Mouse (Mus musculus) lung, embryonic 15.5 days (tissue): ENCODE results near the gene Krt222. TPM values are rescaled to one million over a fixed set of nuclear protein-coding genes. Genes with fewer than 3 reads are reported as not detected.
"Not testable (repeated sequence)": the region's sequence is repeated elsewhere in the genome, so short reads cannot be mapped to it uniquely, and the experiment has no call there.

Experiments used
- ATAC-seq: fragments of 200-750 bp; cut with Nextera tagmentation; 2 replicates; pipeline ENCODE4 v1.8.0; 2017; ENCODE audit warnings: moderate number of reproducible peaks, borderline replicate concordance; ENCODE audit not compliant: low FRiP score, low TSS enrichment; ENCODE audit errors: extremely low read depth
- H3K27ac ChIP-seq: fragments of 300-500 bp; sonication (generic); 2 replicates; pipeline ENCODE4 v1.5.1; 2015; ENCODE audit warnings: moderate library complexity, mild to moderate bottlenecking, inconsistent platforms
- H3K27me3 ChIP-seq: fragments of 300-500 bp; sonication (generic); 2 replicates; pipeline ENCODE4 v1.6.1; 2015; ENCODE audit warnings: inconsistent platforms
- H3K36me3 ChIP-seq: fragments of 300-500 bp; sonication (generic); 2 replicates; pipeline ENCODE4 v1.6.1; 2015; ENCODE audit warnings: inconsistent platforms
- H3K4me1 ChIP-seq: fragments of 300-500 bp; sonication (generic); 2 replicates; pipeline ENCODE4 v1.6.1; 2015; ENCODE audit warnings: inconsistent platforms
- H3K4me2 ChIP-seq: fragments of 300-500 bp; sonication (generic); 2 replicates; pipeline ENCODE4 v1.6.1; 2015; ENCODE audit warnings: inconsistent platforms, mild to moderate bottlenecking, moderate library complexity
- H3K4me3 ChIP-seq: fragments of 300-500 bp; sonication (generic); 2 replicates; pipeline ENCODE4 v1.5.1; 2015; ENCODE audit warnings: mild to moderate bottlenecking, inconsistent platforms
- H3K9ac ChIP-seq: fragments of 300-500 bp; sonication (generic); 2 replicates; pipeline ENCODE4 v1.6.1; 2015; ENCODE audit warnings: inconsistent platforms
- H3K9me3 ChIP-seq: fragments of 300-500 bp; sonication (generic); 2 replicates; pipeline ENCODE4 v1.6.1; 2016; ENCODE audit warnings: inconsistent platforms
- WGBS: fragments of 180-500 bp; shearing (Covaris S2); methylation state at CpG from one replicate; pipeline ENCODE4 v1.1.7; 2015; 5-methylcytosine and 5-hydroxymethylcytosine counted together
- polyA plus RNA-seq: library from polyadenylated mRNA; unstranded; fragments of >200 nt; fragmentation: Nextera tagmentation; extraction: Ambion mirVana; gene quantifications from 2 replicates; pipeline ENCODE4 v1.2.1, GENCODE M21; 2015

The Krt222 gene
- polyA plus RNA-seq, 1 experiment from 2014 or later = 0.55 TPM

- no peak overlapping the region for H3K9ac ChIP-seq
- no peak for ATAC-seq
- no peak overlapping the region for H3K27ac ChIP-seq
- H3K4me2 ChIP-seq = no peak overlapping the region
- no peak overlapping the region for H3K4me3 ChIP-seq
- no peaks in the 10 kb centered on the region for H3K4me1 ChIP-seq
- H3K9me3 ChIP-seq = no peaks in the 10 kb centered on the region
- peaks cover 3% of the 10 kb centered on the region; the same call in 1 of the 2 replicates for H3K27me3 ChIP-seq
- WGBS = 58% methylated on average over 9 of the region's 9 CpGs
- no peaks in the 10 kb centered on the region for H3K36me3 ChIP-seq
Measured at GRCm38 (mm10) chr11:99265220-99265619, 21.3 kb upstream of the Krt222 start.

- H3K9ac ChIP-seq = no peak overlapping the region
- H3K4me1 ChIP-seq = no peaks in the 10 kb centered on the region
- no peaks in the 10 kb centered on the region for H3K27me3 ChIP-seq
- no peak overlapping the region for H3K4me3 ChIP-seq
- no peak overlapping the region for H3K27ac ChIP-seq
- no peaks in the 10 kb centered on the region for H3K9me3 ChIP-seq
- 61% methylated on average over 4 of the region's 4 CpGs for WGBS
- H3K4me2 ChIP-seq = no peak overlapping the region
- no peak for ATAC-seq
- no peaks in the 10 kb centered on the region for H3K36me3 ChIP-seq
Measured at GRCm38 (mm10) chr11:99256213-99256612, 12.3 kb upstream of the Krt222 start.

- H3K9me3 ChIP-seq = no peaks in the 10 kb centered on the region
- H3K36me3 ChIP-seq = no peaks in the 10 kb centered on the region
- ATAC-seq = no peak
- H3K27me3 ChIP-seq = no peaks in the 10 kb centered on the region
- H3K27ac ChIP-seq = no peak overlapping the region
- H3K4me2 ChIP-seq = no peak overlapping the region
- no peaks in the 10 kb centered on the region for H3K4me1 ChIP-seq
- H3K9ac ChIP-seq = no peak overlapping the region
- 92% methylated on average over 8 of the region's 8 CpGs for WGBS
- no peak overlapping the region for H3K4me3 ChIP-seq
Measured at GRCm38 (mm10) chr11:99255316-99255715, 11.4 kb upstream of the Krt222 start.

DNA sequence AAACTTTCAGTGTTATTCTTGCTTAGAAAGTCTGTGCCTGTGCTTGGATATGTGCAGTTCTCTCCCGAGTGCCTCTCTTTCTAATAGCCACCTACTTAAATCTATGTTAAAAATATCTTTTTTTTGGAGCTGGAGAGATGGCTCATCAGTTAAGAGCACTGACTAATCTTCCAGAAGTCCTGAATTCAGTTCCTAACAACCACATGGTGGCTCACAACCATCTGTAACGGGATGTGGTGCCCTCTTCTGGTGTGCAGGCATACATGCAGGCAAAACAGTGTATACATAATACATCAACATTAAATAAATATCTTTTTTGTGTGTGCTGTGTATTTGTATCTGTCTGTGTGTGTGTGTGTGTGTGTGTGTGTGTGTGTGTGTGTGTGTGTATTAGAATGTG is 10.0 kb upstream of the Krt222 start:
- no peak for ATAC-seq
- WGBS = 46% methylated on average over 2 of the region's 2 CpGs
- Histone ChIP-seq H3K4me3 (no peak overlapping the region), H3K9ac (no peak overlapping the region), H3K27me3 (no peaks in the 10 kb centered on the region), H3K4me1 (no peaks in the 10 kb centered on the region), H3K36me3 (no peaks in the 10 kb centered on the region), H3K4me2 (no peak overlapping the region), H3K9me3 (no peaks in the 10 kb centered on the region), H3K27ac (no peak overlapping the region)

GRCm38 (mm10) chr11:99252671-99253070 is 8.8 kb upstream of the Krt222 start:
- Histone ChIP-seq H3K4me1 (no peaks in the 10 kb centered on the region), H3K27ac (no peak overlapping the region), H3K27me3 (no peaks in the 10 kb centered on the region), H3K9ac (no peak overlapping the region), H3K4me3 (no peak overlapping the region), H3K36me3 (no peaks in the 10 kb centered on the region), H3K4me2 (no peak overlapping the region), H3K9me3 (no peaks in the 10 kb centered on the region)
- WGBS = 72% methylated on average over 8 of the region's 8 CpGs
- ATAC-seq = no peak

DNA sequence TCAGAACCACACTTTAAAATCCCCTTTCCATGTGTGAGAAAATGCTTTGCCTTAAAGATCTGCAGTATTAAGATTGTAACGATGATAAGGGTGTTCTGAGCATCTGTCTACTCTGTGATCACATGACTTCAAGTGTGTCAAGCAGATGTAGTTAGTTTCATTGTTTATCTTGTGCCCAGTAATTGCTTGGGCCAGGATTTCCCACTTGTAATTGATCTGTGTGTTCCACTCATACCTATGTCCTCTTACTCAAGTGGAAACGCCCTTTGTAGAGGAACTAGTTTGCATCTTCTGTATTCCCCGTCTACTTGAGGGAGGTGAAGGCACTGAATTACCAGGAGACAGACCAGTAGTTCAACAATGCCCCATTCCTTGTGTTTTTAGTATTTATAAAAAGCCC is 6.8 kb upstream of the Krt222 start:
- WGBS = 34% methylated on average over 3 of the region's 3 CpGs
- Histone ChIP-seq H3K4me1 (no peaks in the 10 kb centered on the region), H3K9ac (no peak overlapping the region), H3K4me3 (no peak overlapping the region), H3K9me3 (no peaks in the 10 kb centered on the region), H3K27me3 (no peaks in the 10 kb centered on the region), H3K27ac (no peak overlapping the region), H3K4me2 (no peak overlapping the region), H3K36me3 (no peaks in the 10 kb centered on the region)
- ATAC-seq = no peak

- 40% methylated on average over 5 of the region's 5 CpGs for WGBS
- Histone ChIP-seq H3K27me3 (no peaks in the 10 kb centered on the region), H3K27ac (no peak overlapping the region), H3K36me3 (no peaks in the 10 kb centered on the region), H3K4me1 (no peaks in the 10 kb centered on the region), H3K9me3 (no peaks in the 10 kb centered on the region), H3K4me2 (no peak overlapping the region), H3K9ac (no peak overlapping the region), H3K4me3 (no peak overlapping the region)
- no peak for ATAC-seq
Measured at GRCm38 (mm10) chr11:99250241-99250640, 6.4 kb upstream of the Krt222 start.

DNA sequence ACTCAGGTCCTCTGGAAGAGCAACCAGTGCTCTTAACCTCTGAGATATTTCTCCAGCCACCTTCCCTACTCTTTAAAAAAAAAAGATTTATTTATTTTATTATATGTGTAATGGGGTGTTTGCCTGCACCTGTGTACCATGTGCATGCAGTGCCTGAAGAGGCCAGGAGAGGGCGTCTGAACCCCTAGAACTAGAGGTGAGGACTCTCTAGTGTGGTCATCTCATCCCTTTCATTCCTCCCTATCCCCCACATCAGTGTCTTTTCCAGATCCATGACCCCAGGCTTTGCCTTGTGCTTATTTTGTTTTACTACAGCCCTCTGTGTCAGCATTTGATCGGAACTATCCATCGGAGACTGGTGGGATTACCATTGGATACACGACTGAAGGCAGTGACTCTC is 5.2 kb upstream of the Krt222 start:
- Histone ChIP-seq H3K36me3 (no peaks in the 10 kb centered on the region), H3K9me3 (no peaks in the 10 kb centered on the region), H3K9ac (no peak overlapping the region), H3K27ac (no peak overlapping the region), H3K4me2 (no peak overlapping the region), H3K27me3 (no peaks in the 10 kb centered on the region), H3K4me3 (no peak overlapping the region), H3K4me1 (peaks cover under 1% of the 10 kb centered on the region; the same call in 1 of the 2 replicates)
- no peak for ATAC-seq
- 60% methylated on average over 4 of the region's 4 CpGs for WGBS

GRCm38 (mm10) chr11:99247916-99248315 is 4.0 kb upstream of the Krt222 start:
- 91% methylated on average over 4 of the region's 4 CpGs for WGBS
- Histone ChIP-seq H3K36me3 (no peaks in the 10 kb centered on the region), H3K4me3 (no peak overlapping the region)

GRCm38 (mm10) chr11:99244519-99244918 is 634 bp upstream of the Krt222 start:
- not testable (repeated sequence) for H3K4me2 ChIP-seq, H3K27ac ChIP-seq, H3K27me3 ChIP-seq, H3K9ac ChIP-seq, ATAC-seq, H3K9me3 ChIP-seq, H3K4me1 ChIP-seq, H3K36me3 ChIP-seq, H3K4me3 ChIP-seq
- 48% methylated on average over 3 of the region's 3 CpGs for WGBS

More at GRCm38 (mm10) chr11:99247916-99248315, 4.0 kb upstream of the Krt222 start:
- no peak overlapping the region for H3K27ac ChIP-seq
- H3K9ac ChIP-seq = no peak overlapping the region
- no peak overlapping the region for H3K4me2 ChIP-seq
- H3K27me3 ChIP-seq = no peaks in the 10 kb centered on the region
- ATAC-seq = no peak
- H3K4me1 ChIP-seq = peaks cover 6% of the 10 kb centered on the region; the same call in 1 of the 2 replicates
- no peaks in the 10 kb centered on the region for H3K9me3 ChIP-seq

GRCm38 (mm10) chr11:99243200-99243819 is 575 bp downstream of the Krt222 start:
- Histone ChIP-seq H3K9me3 (no peaks in the 10 kb centered on the region), H3K4me1 (peaks cover 6% of the 10 kb centered on the region; the same call in 1 of the 2 replicates), H3K27me3 (no peaks in the 10 kb centered on the region), H3K36me3 (no peaks in the 10 kb centered on the region), H3K4me3 (peak overlapping the region; percentile 15; the same call in 1 of the 2 replicates), H3K9ac (no peak overlapping the region), H3K4me2 (peak overlapping the region; percentile 43), H3K27ac (no peak overlapping the region)
- no peak for ATAC-seq
- WGBS = 43% methylated on average over 3 of the region's 3 CpGs

DNA sequence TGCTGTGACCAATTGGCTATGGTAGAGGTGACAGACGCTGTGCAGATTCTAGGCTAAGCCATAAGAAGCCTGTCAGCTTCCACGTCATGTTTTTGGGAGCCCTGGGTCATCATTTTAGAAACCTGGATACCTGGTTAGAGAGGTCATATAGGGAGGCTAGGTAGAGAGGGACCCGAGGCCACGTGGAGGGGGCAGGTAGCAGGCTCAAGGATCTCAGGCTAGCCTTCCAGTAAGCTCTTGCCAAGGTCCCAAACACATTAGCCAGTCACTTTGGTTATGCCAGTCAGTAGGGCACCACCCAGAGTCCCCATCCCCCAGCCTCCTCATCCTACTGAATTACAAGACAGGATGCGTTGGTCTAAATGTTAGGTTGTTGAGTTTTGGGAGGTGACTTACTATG is 1.8 kb downstream of the Krt222 start:
- Histone ChIP-seq H3K27ac (no peak overlapping the region), H3K27me3 (no peaks in the 10 kb centered on the region), H3K4me2 (no peak overlapping the region), H3K9me3 (no peaks in the 10 kb centered on the region), H3K9ac (no peak overlapping the region), H3K4me1 (peaks cover 6% of the 10 kb centered on the region; the same call in 1 of the 2 replicates), H3K36me3 (no peaks in the 10 kb centered on the region), H3K4me3 (no peak overlapping the region)
- WGBS = 67% methylated on average over 5 of the region's 5 CpGs
- no peak for ATAC-seq

GRCm38 (mm10) chr11:99238468-99238867 is 5.4 kb downstream of the Krt222 start:
- Histone ChIP-seq H3K9ac (no peak overlapping the region), H3K36me3 (no peaks in the 10 kb centered on the region), H3K27ac (no peak overlapping the region), H3K4me1 (no peaks in the 10 kb centered on the region), H3K27me3 (no peaks in the 10 kb centered on the region), H3K9me3 (no peaks in the 10 kb centered on the region), H3K4me3 (no peak overlapping the region), H3K4me2 (no peak overlapping the region)
- no peak for ATAC-seq
- 39% methylated on average over 14 of the region's 14 CpGs for WGBS
